Mouse (Mus musculus) forebrain, embryonic 11.5 days (tissue): ENCODE data around the gene Pla2g5. TPM values are rescaled to one million over a fixed set of nuclear protein-coding genes. Genes with fewer than 3 reads are reported as not detected.
"Not testable (repeated sequence)": the region's sequence is repeated elsewhere in the genome, so short reads cannot be mapped to it uniquely, and the experiment has no call there.

Experiments
- ATAC-seq: fragments of 200-750 bp; cut with Nextera tagmentation; replicated peaks from 2 replicates; pipeline ENCODE4 v1.8.0; 2017; ENCODE audit warnings: moderate TSS enrichment; ENCODE audit not compliant: low FRiP score
- DNase-seq: peaks from one replicate; pipeline ENCODE4 v3.0.0-alpha.2; 2017; ENCODE audit warnings: low spot score
- H3K27ac ChIP-seq: fragments of 300-500 bp; sonication (generic); 2 replicates; pipeline ENCODE4 v1.5.1; 2014; ENCODE audit warnings: low read depth, low read length
- H3K27me3 ChIP-seq: fragments of 300-500 bp; sonication (generic); 2 replicates; pipeline ENCODE4 v1.6.1; 2014; ENCODE audit warnings: mild to moderate bottlenecking, low read length, mixed read lengths; ENCODE audit not compliant: control insufficient read depth, insufficient read depth
- H3K36me3 ChIP-seq: fragments of 300-500 bp; sonication (generic); 2 replicates; pipeline ENCODE4 v1.6.1; 2014; ENCODE audit warnings: mild to moderate bottlenecking, low read length, moderate library complexity, mixed read lengths; ENCODE audit not compliant: control insufficient read depth, insufficient read depth
- H3K4me1 ChIP-seq: fragments of 300-500 bp; sonication (generic); replicated peaks from 2 replicates; pipeline ENCODE4 v1.6.1; 2014; ENCODE audit warnings: low read length, mixed read lengths; ENCODE audit not compliant: control insufficient read depth, insufficient read depth
- H3K4me2 ChIP-seq: fragments of 300-500 bp; sonication (generic); 2 replicates; pipeline ENCODE4 v1.6.1; 2014; ENCODE audit warnings: low read depth, mild to moderate bottlenecking, low read length, moderate library complexity, mixed read lengths; ENCODE audit not compliant: severe bottlenecking
- H3K4me3 ChIP-seq: fragments of 300-500 bp; sonication (generic); 2 replicates; pipeline ENCODE4 v1.5.1; 2014; ENCODE audit warnings: low read depth, low read length
- H3K9ac ChIP-seq: fragments of 300-500 bp; sonication (generic); 2 replicates; pipeline ENCODE4 v1.6.1; 2014; ENCODE audit warnings: low read length
- H3K9me3 ChIP-seq: fragments of 300-500 bp; sonication (generic); 2 replicates; pipeline ENCODE4 v1.6.1; 2016; ENCODE audit warnings: low read length, mixed read lengths; ENCODE audit not compliant: control insufficient read depth
- WGBS: fragments of 180-500 bp; shearing (Covaris S2); extraction: QIAGEN DNeasy Blood & Tissue Kit; methylation state at CpG from one replicate; pipeline ENCODE4 v1.1.7; 2014; 5-methylcytosine and 5-hydroxymethylcytosine counted together
- polyA plus RNA-seq: library from polyadenylated mRNA; unstranded; fragments of >200 nt; fragmentation: Nextera tagmentation; extraction: Ambion mirVana; gene quantifications from 2 replicates; pipeline ENCODE4 v1.2.1, GENCODE M21; 2014

Gene Pla2g5
- polyA plus RNA-seq, 1 experiment from 2014 or later, result 0.33 TPM

GRCm38 (mm10) chr4:138882179-138882578, 18.9 kb upstream of the Pla2g5 start:
- Histone ChIP-seq H3K36me3 (no peaks in the 10 kb centered on the region), H3K9ac (peak overlapping the region; percentile 16; the same call in 1 of the 2 replicates), H3K4me1 (peaks cover 3% of the 10 kb centered on the region; the same call in 1 of the 2 replicates), H3K9me3 (no peaks in the 10 kb centered on the region), H3K4me2 (peak overlapping the region; percentile 35), H3K27ac (no peak overlapping the region), H3K4me3 (no peak overlapping the region), H3K27me3 (no peaks in the 10 kb centered on the region)
- WGBS, result 10% methylated on average over 14 of the region's 16 CpGs
- DNase-seq (peak; percentile 57), ATAC-seq (no peak)

DNA sequence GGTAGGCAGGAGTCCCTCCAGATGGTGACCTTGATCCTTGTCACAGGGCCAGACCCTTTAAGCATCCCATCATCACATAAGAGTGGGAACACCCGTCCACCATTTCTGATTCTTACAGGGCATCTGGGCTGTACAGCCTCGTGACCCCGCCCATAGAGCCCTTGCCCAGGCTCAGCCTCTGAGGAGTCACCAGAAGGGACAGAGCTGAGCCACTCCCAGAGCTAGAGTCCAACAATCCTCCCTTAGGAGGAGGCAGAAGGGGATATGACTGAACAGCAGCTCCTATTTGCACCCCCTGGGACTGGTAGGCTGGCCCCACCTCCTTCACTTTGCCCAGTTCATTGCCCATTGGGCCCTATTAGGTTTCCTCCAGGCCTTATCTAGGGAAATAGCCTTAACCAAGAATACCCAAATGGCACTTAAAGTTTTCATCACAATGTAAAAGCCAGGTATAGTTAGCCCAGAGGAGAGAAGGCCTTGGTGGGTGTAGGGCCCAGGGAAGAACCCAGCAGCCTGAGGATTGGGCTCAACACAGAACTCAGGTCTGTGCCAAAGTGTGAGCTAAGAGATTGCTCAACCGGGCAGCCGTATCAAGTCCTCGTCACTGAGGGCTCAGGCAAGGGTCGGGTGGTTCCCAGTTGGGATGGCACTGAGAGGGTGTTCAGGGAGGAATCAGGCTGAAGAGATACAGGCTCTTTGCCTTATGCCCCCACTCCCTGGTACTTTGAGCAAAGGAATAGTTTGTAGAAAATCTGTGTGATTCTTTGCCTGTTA, 17.7 kb upstream of the Pla2g5 start:
- Histone ChIP-seq H3K4me3 (no peak overlapping the region), H3K9ac (no peak overlapping the region), H3K4me2 (no peak overlapping the region), H3K36me3 (no peaks in the 10 kb centered on the region), H3K27ac (no peak overlapping the region), H3K9me3 (no peaks in the 10 kb centered on the region), H3K4me1 (peaks cover 3% of the 10 kb centered on the region; the same call in 1 of the 2 replicates), H3K27me3 (no peaks in the 10 kb centered on the region)
- no peak for DNase-seq
- WGBS, result 89% methylated on average over 7 of the region's 7 CpGs
- ATAC-seq, result no peak

DNA sequence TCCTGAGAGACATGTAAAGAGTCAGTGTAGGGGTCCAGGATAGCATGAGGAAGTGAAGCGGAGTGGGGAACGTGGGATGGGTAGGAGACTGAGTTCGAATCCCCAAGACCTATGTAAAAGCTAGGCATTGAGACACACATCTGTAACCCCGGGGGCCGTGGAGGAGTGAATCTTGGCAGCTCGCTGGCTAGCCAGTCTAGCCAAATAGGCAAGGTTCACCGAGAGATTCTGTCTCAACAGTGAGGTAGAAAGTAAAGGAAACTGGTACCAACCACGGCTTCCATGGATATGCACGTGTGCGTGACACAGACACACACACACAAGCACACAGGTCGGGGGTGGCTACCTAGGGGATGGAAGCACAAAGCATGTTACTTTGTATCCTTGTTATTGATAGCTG, 16.5 kb upstream of the Pla2g5 start:
- H3K36me3 ChIP-seq, result no peaks in the 10 kb centered on the region
- no peak overlapping the region for H3K27ac ChIP-seq
- ATAC-seq (no peak), DNase-seq (no peak)
- H3K9me3 ChIP-seq, result no peaks in the 10 kb centered on the region
- 88% methylated on average over 11 of the region's 11 CpGs for WGBS
- H3K27me3 ChIP-seq, result no peaks in the 10 kb centered on the region
- no peak overlapping the region for H3K9ac ChIP-seq
- no peak overlapping the region for H3K4me2 ChIP-seq
- H3K4me1 ChIP-seq, result peaks cover 3% of the 10 kb centered on the region; the same call in 1 of the 2 replicates
- H3K4me3 ChIP-seq, result no peak overlapping the region

DNA sequence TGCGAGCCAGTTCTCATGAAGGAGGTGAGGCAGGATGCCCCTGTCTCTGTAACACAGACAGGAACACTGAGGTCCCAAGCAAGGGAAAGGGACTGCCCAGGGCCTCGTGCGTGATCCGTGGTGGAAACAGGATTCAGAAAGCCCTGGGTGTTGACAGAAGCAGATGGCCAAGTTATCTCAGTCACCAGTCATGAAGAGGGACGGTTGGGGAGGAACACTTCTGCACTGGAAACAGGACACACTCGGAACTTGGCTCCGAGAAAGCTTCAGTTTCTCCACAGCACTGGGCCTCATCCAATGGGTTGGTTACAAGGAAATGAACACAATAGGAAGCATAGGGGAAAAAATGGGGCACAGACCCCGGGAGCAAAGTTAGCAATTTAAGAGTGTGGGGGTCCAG, 15.5 kb upstream of the Pla2g5 start:
- Histone ChIP-seq H3K27ac (no peak overlapping the region), H3K4me1 (peaks cover 3% of the 10 kb centered on the region; the same call in 1 of the 2 replicates), H3K4me2 (no peak overlapping the region), H3K27me3 (no peaks in the 10 kb centered on the region), H3K4me3 (no peak overlapping the region), H3K36me3 (no peaks in the 10 kb centered on the region), H3K9ac (no peak overlapping the region), H3K9me3 (no peaks in the 10 kb centered on the region)
- 72% methylated on average over 8 of the region's 8 CpGs for WGBS
- DNase-seq (no peak), ATAC-seq (no peak)

DNA sequence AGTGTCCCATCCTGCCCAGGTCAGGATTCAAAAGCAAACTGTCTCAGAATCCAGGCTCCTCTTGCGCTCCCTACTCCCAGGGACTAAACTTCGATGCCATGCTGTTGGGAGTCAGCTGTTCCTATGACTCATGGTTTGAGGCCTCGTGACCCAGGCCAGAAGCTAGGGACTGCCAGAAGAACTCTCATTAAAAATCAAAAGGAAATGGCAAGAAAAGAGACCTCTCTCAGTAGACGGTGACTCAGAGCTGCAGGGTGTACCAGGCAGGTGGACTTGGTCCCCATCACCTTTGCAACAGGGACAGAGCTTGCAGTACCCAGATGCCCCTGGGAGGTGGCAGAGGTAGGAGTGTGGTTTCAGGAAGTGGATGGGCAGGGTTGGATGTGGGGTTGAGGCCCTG, 14.4 kb upstream of the Pla2g5 start, which contains the start of gene Pla2g2e:
TSS of gene Pla2g2e (plus strand) at position 212 of the 400 bp plus-strand sequence.
- Histone ChIP-seq H3K36me3 (no peaks in the 10 kb centered on the region), H3K27me3 (no peaks in the 10 kb centered on the region), H3K4me1 (peaks cover 3% of the 10 kb centered on the region; the same call in 1 of the 2 replicates), H3K4me2 (no peak within 1 kb of the TSS), H3K9me3 (no peaks in the 10 kb centered on the region), H3K4me3 (no peak within 1 kb of the TSS), H3K27ac (no peak within 1 kb of the TSS), H3K9ac (no peak within 1 kb of the TSS)
- DNase-seq, result no peak
- ATAC-seq, result no peak
- 80% methylated on average over 4 of the region's 4 CpGs for WGBS

GRCm38 (mm10) chr4:138875986-138876385, 12.7 kb upstream of the Pla2g5 start:
- H3K36me3 ChIP-seq, result no peaks in the 10 kb centered on the region
- H3K4me3 ChIP-seq, result no peak overlapping the region
- no peak for DNase-seq
- no peaks in the 10 kb centered on the region for H3K4me1 ChIP-seq
- no peaks in the 10 kb centered on the region for H3K27me3 ChIP-seq
- no peaks in the 10 kb centered on the region for H3K9me3 ChIP-seq
- WGBS, result 90% methylated on average over 2 of the region's 2 CpGs
- no peak overlapping the region for H3K4me2 ChIP-seq
- no peak for ATAC-seq
- H3K9ac ChIP-seq, result no peak overlapping the region
- H3K27ac ChIP-seq, result no peak overlapping the region

DNA sequence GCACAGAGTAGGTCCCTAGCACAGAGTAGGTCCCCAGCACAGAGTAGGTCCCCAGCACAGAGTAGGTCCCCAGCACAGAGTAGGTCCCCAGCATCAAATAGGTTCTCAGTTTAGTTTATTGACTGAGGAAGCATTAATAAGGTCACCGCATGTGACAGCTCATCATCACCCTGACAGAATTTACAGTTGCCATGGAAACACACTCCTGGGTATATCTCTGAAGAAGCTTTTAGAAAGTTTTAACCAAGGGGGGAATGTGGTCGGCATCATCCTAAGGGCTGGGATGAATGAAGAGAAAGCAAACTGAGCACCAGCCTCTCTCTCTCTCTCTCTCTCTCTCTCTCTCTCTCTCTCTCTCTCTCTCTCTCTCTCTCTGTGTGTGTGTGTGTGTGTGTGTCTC, 12.0 kb upstream of the Pla2g5 start:
- not testable (repeated sequence) for H3K27me3 ChIP-seq, H3K9me3 ChIP-seq, H3K27ac ChIP-seq, H3K9ac ChIP-seq, H3K4me1 ChIP-seq, H3K36me3 ChIP-seq, H3K4me2 ChIP-seq, DNase-seq, ATAC-seq, H3K4me3 ChIP-seq
- WGBS, result 79% methylated on average over 2 of the region's 2 CpGs

DNA sequence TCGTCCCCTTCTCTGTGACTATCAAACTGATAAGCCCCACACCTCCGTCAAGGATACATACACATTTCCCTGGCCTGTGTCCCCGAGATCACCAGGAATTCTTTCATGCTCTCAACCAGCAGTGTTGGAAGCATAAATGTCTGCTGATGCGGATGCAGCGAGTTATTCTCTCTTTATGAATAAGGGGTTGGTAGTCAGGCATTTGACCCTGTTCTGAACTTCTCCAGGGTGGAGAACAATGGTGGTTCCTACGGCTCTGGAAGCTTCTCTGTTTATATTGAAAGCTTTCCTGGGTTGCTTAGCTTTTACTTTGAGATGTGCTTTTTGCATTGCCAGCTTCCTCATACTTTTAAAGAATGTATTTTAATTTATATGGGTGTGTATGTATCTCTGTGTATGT, 10.6 kb upstream of the Pla2g5 start, which contains the start of gene Gm13030:
TSS of gene Gm13030 (minus strand) at position 101 of the 400 bp plus-strand sequence.
- DNase-seq (no peak), ATAC-seq (no peak)
- Histone ChIP-seq H3K27me3 (no peaks in the 10 kb centered on the region), H3K27ac (no peak within 1 kb of the TSS), H3K4me1 (no peaks in the 10 kb centered on the region), H3K4me3 (no peak within 1 kb of the TSS), H3K9ac (no peak within 1 kb of the TSS), H3K36me3 (no peaks in the 10 kb centered on the region), H3K4me2 (no peak within 1 kb of the TSS), H3K9me3 (no peaks in the 10 kb centered on the region)
- 89% methylated on average over 6 of the region's 6 CpGs for WGBS

GRCm38 (mm10) chr4:138868666-138869065, 5.4 kb upstream of the Pla2g5 start:
- Histone ChIP-seq H3K9me3 (no peaks in the 10 kb centered on the region), H3K36me3 (no peaks in the 10 kb centered on the region), H3K9ac (no peak overlapping the region), H3K4me3 (no peak overlapping the region), H3K27me3 (no peaks in the 10 kb centered on the region), H3K4me1 (no peaks in the 10 kb centered on the region), H3K4me2 (no peak overlapping the region), H3K27ac (no peak overlapping the region)
- ATAC-seq, result no peak
- WGBS, result 58% methylated on average over 8 of the region's 8 CpGs
- DNase-seq, result no peak
